7 mouse cellular contexts compared by ENCODE assay signal in genomic region chr14:100458727-100459447, GRCm38 (mm10).
DNase-seq lines count a peak whose midpoint lies in the region; ATAC-seq lines count a peak whose summit lies in the region.

No protein-coding gene starts in this region.

- H3K4me2 ChIP-seq in heart, embryonic 11.5 days, result peak overlapping the region; percentile 38
- peak overlapping the region; percentile 25 for H3K4me2 ChIP-seq in kidney, embryonic 14.5 days (replicated peaks; ENCODE audit: low read depth, low read length)
- H3K4me2 ChIP-seq in limb, embryonic 11.5 days (ENCODE audit: low read depth, severe bottlenecking), result 0 out of 2 replicates have a peak overlapping the region, but pooled peaks have one; percentile 21
- peak overlapping the region; percentile 53 for H3K4me2 ChIP-seq in midbrain, embryonic 14.5 days (ENCODE audit: low read length)

- no peak for ATAC-seq in heart, embryonic 11.5 days (replicated peaks; ENCODE audit: insufficient number of reproducible peaks, low FRiP score, low TSS enrichment)
- ATAC-seq in kidney, embryonic 14.5 days (ENCODE audit: low FRiP score, low TSS enrichment), result peak; percentile 91
- ATAC-seq in limb, embryonic 11.5 days (ENCODE audit: insufficient number of reproducible peaks, low FRiP score, low TSS enrichment, low read depth), result peak; percentile 78
- peak; percentile 92 for ATAC-seq in midbrain, embryonic 14.5 days (ENCODE audit: low FRiP score, low TSS enrichment)

- H3K4me3 ChIP-seq in heart, embryonic 11.5 days (ENCODE audit: low read depth, low read length), result no peak overlapping the region
- no peak overlapping the region for H3K4me3 ChIP-seq in kidney, embryonic 14.5 days (ENCODE audit: low read length)
- H3K4me3 ChIP-seq in limb, embryonic 11.5 days (ENCODE audit: low read depth, low read length), result no peak overlapping the region
- H3K4me3 ChIP-seq in midbrain, embryonic 14.5 days (replicated peaks; ENCODE audit: low read depth, low read length), result no peak overlapping the region

- no peaks in the 10 kb centered on the region for H3K36me3 ChIP-seq in heart, embryonic 11.5 days (ENCODE audit: control insufficient read depth, insufficient read depth, low read length)
- H3K36me3 ChIP-seq in kidney, embryonic 14.5 days (ENCODE audit: control insufficient read depth, insufficient read depth, low read length), result no peaks in the 10 kb centered on the region
- H3K36me3 ChIP-seq in limb, embryonic 11.5 days (ENCODE audit: control insufficient read depth, insufficient read depth, low read length), result no peaks in the 10 kb centered on the region
- no peaks in the 10 kb centered on the region for H3K36me3 ChIP-seq in midbrain, embryonic 14.5 days (ENCODE audit: control insufficient read depth, insufficient read depth, low read length)

- H3K9ac ChIP-seq in heart, embryonic 11.5 days (ENCODE audit: low read depth, low read length), result no peak overlapping the region
- H3K9ac ChIP-seq in kidney, embryonic 14.5 days (ENCODE audit: low read depth, low read length), result no peak overlapping the region
- no peak overlapping the region for H3K9ac ChIP-seq in limb, embryonic 11.5 days (ENCODE audit: low read length)
- no peak overlapping the region for H3K9ac ChIP-seq in midbrain, embryonic 14.5 days (replicated peaks; ENCODE audit: low read length)

- no peaks in the 10 kb centered on the region for H3K9me3 ChIP-seq in heart, embryonic 11.5 days (replicated peaks; ENCODE audit: control insufficient read depth, low read length)
- H3K9me3 ChIP-seq in kidney, embryonic 14.5 days (ENCODE audit: control insufficient read depth, low read length), result no peaks in the 10 kb centered on the region
- H3K9me3 ChIP-seq in limb, embryonic 11.5 days (ENCODE audit: control insufficient read depth, low read length), result no peaks in the 10 kb centered on the region
- H3K9me3 ChIP-seq in midbrain, embryonic 14.5 days (ENCODE audit: control insufficient read depth, low read length), result no peaks in the 10 kb centered on the region

- H3K27me3 ChIP-seq in heart, embryonic 11.5 days (ENCODE audit: control insufficient read depth, insufficient read depth, low read length), result no peaks in the 10 kb centered on the region
- H3K27me3 ChIP-seq in kidney, embryonic 14.5 days (ENCODE audit: control insufficient read depth, insufficient read depth, low read length), result no peaks in the 10 kb centered on the region
- no peaks in the 10 kb centered on the region for H3K27me3 ChIP-seq in limb, embryonic 11.5 days (ENCODE audit: control insufficient read depth, insufficient read depth, low read length)
- H3K27me3 ChIP-seq in midbrain, embryonic 14.5 days (ENCODE audit: control insufficient read depth, insufficient read depth, low read length), result no peaks in the 10 kb centered on the region

- 31% methylated on average over 9 of the region's 9 CpGs for WGBS in heart, embryonic 11.5 days (ENCODE audit: insufficient replicate concordance)
- 24% methylated on average over 9 of the region's 9 CpGs for WGBS in kidney, embryonic 14.5 days
- WGBS in limb, embryonic 11.5 days, result 26% methylated on average over 9 of the region's 9 CpGs
- 5% methylated on average over 9 of the region's 9 CpGs for WGBS in midbrain, embryonic 14.5 days

- peak; percentile 65 for DNase-seq in adrenal gland, postnatal 10 days
- peak; percentile 94 for DNase-seq in embryo, embryonic 10 days (ENCODE audit: low spot score)
- DNase-seq in limb, embryonic 11.5 days (ENCODE audit: low spot score), result peak; percentile 87
- peak; percentile 98 for DNase-seq in midbrain, embryonic 14.5 days
- peak; percentile 28 to 32 for DNase-seq in spleen, adult 18-20 months

- no peak overlapping the region for H3K27ac ChIP-seq in heart, embryonic 11.5 days (ENCODE audit: low read depth, low read length)
- peak overlapping the region; percentile 56; the same call in 1 of the 2 replicates for H3K27ac ChIP-seq in kidney, embryonic 14.5 days (ENCODE audit: low read depth, low read length)
- H3K27ac ChIP-seq in limb, embryonic 11.5 days (replicated peaks; ENCODE audit: low read depth, low read length), result peak overlapping the region; percentile 10; the same call in 1 of the 2 replicates
- H3K27ac ChIP-seq in midbrain, embryonic 14.5 days (replicated peaks; ENCODE audit: low read depth, low read length), result peak overlapping the region; percentile 85

- peaks cover 18% of the 10 kb centered on the region for H3K4me1 ChIP-seq in heart, embryonic 11.5 days (ENCODE audit: control insufficient read depth, insufficient read depth, low read length)
- peaks cover 22% of the 10 kb centered on the region for H3K4me1 ChIP-seq in kidney, embryonic 14.5 days (ENCODE audit: control insufficient read depth, insufficient read depth, low read length)
- peaks cover 17% of the 10 kb centered on the region for H3K4me1 ChIP-seq in limb, embryonic 11.5 days (ENCODE audit: control insufficient read depth, insufficient read depth, low read length)
- H3K4me1 ChIP-seq in midbrain, embryonic 14.5 days (ENCODE audit: control insufficient read depth, insufficient read depth, low read length), result peaks cover 36% of the 10 kb centered on the region

Comparison
In these comparisons a context has a peak if more than half of its experiments do, and no peak if none do; other contexts are left out.
1. DNase-seq: peak in every context shown above with its lines; median percentile 98 in midbrain, embryonic 14.5 days; 94 in embryo, embryonic 10 days; 87 in limb, embryonic 11.5 days; 65 in adrenal gland, postnatal 10 days; 30 in spleen, adult 18-20 months.